Mouse (Mus musculus): ENCODE measurements at regions not wholly inside any gene's neighbourhood (a gene's known extent, or its start where the extent isn't known, plus 50 kb on each side); places are given as distances from the start of the nearest gene placed in this dataset.

DNA sequence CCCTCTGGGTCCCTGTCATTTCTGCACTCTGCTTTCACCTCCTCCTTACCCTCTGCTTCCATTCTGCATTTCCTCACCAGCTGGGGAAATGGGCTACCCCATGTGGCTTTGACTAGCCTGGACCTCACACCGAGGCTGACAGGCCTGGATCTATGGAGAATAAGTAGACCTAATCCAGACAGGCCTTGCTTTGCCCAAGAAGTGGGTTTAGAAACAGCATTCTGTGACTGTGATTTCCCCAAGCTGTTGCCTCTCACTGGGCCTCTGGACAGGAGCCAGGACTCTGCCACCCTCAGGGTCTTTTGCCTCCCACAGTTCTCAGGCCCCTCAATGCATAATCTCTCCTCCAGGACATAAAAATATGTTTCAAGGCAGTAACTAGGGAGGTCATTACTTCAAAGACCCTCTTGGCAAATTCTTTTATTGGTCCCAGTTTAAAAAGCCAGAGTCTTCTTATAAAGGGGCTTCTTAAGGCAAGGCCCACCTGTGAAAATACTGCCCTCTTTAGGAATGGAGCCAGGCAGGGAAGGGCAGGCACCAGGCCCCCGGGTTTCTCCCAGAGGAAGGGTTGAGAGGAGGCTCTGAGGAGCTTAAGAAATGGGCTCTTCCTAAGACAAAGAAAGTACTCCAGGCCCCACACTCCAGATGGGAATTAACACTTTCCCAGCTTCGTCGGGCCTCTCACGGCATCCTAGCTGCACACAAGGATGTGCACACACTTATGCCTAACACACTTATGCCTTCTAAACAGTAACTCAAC lies 151.8 kb downstream of the Cyp26b1 start:
- no peak for DNase-seq
- intact Hi-C loops (cut with DNase I) = no loop called here

DNA sequence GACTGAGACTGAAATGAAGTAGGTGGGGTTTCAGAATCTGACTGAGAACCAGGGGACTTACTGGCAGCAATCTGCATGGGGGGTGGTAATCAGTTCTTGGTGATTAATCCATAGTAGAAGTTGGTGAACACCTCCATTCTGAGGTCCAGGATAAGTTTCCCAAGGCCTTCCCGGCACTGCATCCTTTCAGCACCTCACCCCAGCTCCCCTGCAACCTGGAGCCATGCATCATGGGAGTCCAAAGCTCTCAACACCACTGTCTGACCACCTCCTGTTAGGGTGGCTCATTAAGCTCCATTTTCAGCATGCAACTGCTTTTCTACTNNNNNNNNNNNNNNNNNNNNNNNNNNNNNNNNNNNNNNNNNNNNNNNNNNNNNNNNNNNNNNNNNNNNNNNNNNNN lies 157.0 kb downstream of the Cyp26b1 start:
- intact Hi-C loops (cut with DNase I) = no loop called here
- DNase-seq = no peak

DNA sequence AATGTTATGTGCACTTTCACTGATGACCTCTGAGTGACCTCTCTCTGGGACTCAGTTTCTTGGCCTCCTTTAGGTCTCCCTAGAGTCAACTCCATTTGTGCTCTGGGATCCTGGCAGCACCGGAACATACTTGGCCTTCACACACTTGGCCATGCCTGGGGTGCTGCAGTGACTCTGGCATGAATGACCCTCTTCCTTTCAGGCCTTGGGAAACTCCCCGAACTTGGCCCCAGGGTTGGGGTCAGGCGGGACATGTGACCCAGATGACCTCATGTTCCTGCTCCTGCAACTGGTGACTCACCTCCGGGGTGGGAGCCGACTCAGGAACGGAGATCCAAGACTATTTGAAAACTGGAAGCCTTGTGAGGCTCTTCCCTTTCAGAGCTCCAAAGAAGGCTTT lies 159.2 kb downstream of the Cyp26b1 start:
- intact Hi-C loops (cut with DNase I) = no loop called here
- DNase-seq = peak in 1 of 2 experiments; percentile 16

DNA sequence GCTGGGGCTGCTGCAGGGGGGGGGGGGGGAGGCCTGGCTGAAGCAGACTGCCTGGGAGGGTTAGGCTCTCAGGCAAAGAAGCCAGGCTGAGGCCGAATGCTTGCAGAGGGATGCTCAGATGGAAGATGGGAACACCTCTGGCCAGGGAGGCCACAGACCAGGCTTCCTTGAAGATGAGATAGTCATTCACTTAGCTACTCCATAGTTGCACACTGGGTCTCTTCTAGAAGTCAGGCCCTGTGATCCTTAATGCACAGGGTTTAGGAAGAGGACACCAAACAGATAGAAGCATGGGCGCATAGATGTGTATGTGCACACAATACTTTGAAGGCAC lies 162.1 kb downstream of the Cyp26b1 start:
- no peak for DNase-seq
- intact Hi-C loops (cut with DNase I) = no loop called here

DNA sequence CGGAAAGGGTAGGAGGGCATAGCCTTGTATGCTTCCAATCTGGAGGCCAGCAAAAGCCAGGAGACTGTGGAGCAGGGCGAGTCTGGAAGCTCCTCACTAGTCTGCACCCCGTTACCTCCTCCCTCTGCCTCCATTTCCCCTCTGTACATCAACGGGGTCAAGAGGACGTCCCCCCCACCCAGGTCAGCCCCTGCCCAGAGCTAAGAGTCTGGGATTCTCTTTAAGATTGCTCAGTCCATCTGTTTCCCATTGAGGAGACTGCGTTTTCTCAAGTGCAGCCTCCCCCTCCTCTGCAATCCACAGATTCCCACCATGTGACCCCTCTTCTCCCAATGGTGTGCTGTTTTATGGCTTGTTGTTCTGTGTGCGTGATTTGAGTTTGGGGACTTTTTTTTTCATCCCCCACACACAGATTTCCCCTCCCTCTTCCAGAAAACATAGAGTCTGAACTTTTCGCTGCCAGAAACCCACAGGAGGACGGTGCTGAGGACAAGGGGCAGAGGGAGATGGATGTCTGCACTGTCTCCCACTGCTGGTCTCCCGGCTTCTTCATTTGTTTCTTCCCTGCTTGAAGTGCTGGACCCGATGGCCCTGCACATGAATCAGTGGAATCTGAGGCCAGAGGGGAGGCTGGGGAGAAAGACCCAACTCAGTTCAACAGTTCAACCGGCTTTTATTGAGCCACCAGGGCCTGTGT lies 162.6 kb downstream of the Cyp26b1 start:
- intact Hi-C loops (cut with DNase I) = no loop called here
- DNase-seq = no peak

DNA sequence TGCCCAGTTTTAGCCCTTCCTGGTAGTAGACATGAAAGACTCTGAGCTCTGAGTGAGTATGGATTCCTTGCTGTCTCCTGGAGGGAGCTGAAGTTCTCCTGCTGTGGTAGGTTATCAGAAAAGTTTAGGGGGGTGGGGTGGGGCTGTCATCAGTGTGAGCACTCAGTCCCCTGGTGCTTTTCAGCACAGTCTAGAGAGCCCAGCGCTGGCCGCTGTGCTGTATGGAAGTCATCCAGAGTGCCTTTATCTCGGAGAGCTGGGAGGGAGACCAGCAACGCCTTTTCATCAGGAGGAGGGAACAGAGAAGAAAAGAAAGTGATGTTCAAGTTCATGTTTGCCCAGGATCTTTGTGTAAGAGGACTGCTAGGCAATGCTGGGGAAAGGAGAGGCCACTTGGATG lies 163.6 kb downstream of the Cyp26b1 start:
- DNase-seq = peak; percentile 25 to 39
- intact Hi-C loops (cut with DNase I) = no loop called here

DNA sequence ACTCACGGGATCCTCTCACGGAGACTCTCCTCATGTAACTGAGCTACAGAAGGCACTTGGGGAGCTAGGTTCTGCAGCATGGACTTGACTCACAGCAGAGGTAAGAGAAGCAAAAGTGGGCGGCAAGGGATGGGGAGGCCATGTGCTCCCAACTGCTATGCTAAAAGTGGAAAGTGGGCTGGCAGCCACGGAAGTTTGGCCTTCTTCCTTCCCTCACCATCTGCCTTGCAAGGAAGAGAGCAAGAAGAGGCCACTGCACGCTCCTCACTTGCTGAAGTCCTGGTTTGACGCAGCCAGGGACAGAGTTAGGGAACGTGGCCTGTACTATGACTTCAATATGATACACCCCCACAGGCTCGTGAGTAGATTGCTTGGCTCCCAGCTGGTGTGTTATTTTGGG lies 164.5 kb downstream of the Cyp26b1 start:
- DNase-seq = peak in 1 of 2 experiments; percentile 26
- intact Hi-C loops (cut with DNase I) = no loop called here

DNA sequence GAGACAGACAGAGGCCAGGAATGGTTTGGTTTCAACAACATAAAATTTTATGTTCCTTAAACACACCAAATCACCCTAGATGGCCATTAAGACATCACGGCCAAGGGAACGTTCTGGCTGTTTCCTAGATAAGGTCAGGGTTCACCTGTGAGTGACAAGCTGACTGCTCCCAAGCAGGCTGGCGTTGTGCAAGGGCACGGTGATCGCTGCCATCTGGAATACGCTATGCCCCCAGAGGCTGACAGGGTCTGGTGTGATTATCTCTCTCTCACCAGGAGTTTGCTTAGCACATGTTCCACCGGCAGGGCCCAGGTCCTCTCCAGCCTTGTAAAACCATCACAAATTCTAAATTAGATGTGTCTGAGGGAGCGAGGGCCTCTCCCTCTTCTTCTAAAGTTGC lies 167.0 kb downstream of the Cyp26b1 start:
- intact Hi-C loops (cut with DNase I) = no loop called here
- no peak for DNase-seq

DNA sequence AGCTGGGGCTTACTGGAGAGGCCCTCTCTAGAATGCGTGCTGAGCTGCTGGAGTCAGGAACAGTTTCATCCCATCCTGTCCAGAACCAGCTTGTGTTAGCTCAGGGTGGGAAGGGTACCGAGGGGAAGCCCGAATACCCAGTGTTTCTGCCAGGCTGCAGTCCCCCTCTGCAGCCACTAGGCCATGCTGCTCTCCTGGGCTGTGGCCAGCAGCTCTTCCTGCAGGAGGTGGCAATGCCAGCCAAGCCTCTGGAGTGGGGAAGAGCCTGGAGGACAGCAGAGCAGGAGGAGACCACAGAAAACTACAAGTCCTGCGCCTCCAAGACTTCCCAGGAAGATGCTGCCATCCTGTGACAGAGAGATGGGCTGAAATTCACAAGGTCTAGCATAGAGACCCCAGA lies 167.9 kb downstream of the Cyp26b1 start:
- peak; percentile 31 to 60 for DNase-seq
- intact Hi-C loops (cut with DNase I) = no loop called here

DNA sequence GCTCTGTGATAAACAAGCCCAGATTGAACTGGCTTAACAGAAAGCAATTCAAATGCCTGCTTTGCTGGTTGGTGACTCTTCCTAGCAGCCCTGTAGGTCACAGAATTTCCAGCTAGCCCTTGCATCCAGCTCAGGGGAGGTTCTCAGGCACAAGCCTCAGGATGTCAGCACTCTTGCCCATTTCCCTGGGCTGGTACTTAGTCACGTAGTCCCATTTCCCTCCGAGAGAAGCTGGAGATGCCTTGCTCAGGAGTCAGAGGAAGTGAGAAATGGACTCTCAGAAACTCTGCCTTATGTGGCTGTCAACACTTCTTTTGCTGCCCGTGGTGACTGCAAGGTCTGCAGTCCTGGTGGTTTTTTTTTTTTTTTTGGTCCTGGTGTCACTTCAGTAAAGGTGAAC lies 170.8 kb downstream of the Cyp26b1 start:
- intact Hi-C loops (cut with DNase I) = no loop called here

DNA sequence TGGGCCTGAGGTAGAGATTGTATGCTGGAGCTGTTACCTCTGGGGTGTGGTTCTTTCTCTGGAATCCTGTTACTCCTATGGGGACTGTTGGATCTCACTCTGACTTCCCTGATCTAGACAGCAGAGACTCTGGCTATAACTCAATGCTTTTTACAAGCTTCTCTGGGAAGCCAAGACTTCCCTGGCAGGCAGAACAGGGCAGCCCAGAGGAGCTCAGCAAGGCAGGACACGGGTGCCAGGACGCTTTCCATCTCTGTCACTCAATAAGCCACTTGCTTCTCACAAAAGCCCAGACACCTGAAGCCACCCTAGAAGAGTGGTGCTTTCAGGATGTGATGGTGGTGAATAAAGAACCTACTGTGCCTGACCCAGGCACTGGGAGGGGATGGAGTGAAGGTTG lies 174.0 kb downstream of the Cyp26b1 start:
- intact Hi-C loops (cut with DNase I) = no loop called here
- no peak for DNase-seq

More for the DNA sequence above, 170.8 kb downstream of the Cyp26b1 start:
- DNase-seq = no peak

DNA sequence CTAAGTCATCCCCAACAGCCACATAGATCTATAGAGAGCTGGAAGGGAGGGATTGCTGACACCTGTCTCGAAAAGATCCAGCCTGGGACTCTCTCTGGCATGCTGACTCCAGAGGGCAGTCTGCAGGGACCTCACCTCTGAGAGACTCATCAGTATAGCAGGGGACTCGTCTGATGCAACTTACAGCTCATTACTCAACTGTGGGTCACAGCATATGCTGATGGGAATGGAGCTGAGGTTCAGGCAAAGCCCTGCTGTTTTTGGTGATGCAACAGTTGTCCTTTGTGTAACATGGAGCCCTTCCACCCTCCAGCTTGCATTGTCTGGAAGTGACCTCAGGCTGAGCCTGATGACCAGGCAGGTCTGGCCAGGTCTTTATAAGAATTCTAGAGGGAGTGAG lies 174.4 kb downstream of the Cyp26b1 start:
- intact Hi-C loops (cut with DNase I) = no loop called here
- no peak for DNase-seq

DNA sequence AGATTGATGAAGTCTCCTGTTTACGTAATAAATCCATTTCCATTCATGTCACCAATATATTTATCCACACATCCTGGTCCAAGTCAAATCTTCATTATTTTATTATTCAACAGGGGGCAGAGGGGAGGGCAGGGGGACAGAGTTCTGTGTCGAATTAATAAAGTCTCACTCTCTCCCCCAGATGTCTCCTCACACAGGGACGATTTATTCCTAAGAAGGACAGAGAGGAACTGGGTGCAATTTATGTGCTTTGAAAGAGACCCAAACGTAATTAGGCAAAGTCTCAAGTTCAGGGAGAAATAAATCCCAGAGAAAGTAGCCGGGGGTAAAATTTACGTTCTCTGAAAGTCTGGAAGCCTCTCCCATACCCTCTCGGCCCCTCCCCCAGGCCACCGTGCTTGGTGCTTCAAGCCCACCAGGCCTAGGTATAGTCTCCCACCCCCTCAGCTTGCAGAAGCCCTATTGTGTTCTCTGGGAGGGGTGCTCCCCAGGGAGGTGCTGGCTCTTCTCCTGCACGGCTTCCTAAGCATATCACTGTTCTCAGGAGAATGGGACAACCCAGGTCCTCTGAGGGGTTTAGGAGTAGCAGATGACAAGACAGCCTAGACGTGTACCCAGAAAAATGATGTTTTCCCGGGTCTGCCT lies 176.6 kb downstream of the Cyp26b1 start:
- DNase-seq = no peak
- intact Hi-C loops (cut with DNase I) = no loop called here

DNA sequence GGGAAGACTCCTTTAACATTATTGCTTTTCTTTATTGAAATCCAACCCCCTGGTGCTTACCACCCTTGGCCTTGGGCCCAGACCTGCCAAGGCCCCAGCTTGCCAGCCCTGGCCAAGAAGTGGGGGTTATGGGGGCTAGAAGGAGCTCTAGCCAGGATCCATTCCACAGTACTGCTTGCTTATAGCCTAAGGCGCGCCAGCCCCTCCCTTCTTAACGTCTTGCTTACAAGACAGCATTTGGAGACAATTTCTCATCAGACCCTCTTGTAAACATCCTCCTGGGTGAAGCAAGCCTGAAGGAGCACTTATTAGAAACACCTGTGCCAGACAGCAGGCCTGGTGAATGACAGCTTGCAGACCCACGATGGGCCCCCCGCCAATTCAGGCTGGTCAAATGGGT lies 179.3 kb downstream of the Cyp26b1 start:
- DNase-seq = no peak
- intact Hi-C loops (cut with DNase I) = no loop called here

DNA sequence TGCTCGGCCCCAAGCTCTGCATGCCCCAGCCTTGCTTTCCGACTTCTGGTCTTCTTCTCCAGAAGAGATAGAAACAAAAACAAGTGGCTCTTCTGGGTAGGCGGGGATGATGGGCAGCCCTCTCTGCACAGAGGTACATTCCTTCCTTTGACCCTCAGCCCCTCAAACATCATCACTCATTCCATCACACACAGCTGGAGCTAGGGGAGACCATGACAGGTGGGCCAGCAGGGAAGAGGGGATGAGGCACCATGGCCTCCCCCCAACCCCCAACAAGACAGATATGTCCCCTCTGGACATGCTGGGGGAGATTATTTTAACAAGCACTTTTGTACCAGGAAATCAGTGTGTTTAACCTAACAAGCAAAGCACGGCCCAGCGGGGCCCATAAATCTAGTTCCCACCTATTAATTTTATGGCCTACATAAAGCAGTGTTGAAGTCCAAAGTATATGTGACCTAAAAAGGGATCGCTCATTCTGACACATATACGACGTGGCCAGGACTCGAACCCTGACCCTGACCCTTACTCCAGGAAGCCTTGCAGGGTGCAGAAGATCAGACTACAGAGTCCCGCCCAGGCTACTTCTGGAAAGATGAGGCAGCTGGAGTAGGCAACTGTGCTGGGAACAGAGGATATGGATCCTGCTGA lies 183.7 kb downstream of the Cyp26b1 start:
- no peak for DNase-seq
- intact Hi-C loops (cut with DNase I) = loop anchor here (10.0 kb wide), 1 partner anchor 605 kb away; no protein-coding TSS in a partner anchor

DNA sequence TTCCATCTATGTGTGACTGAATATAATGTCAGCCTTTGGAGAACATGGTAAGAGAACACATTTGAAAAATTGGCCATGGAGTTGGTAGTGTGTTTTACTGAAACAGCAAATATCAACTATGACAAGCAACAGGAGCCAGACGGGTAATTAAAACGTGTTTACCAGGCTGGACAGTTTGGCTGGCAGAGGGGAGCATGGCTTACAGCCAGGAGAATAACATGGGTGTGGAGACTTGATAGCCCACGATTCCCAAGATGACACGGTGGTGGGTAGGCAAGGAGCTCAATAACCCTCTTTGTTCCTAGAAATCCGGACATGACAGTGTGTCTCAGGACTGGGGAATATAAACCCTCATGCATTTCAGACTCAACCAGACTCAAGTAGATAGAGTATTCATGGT lies 185.2 kb downstream of the Cyp26b1 start:
- intact Hi-C loops (cut with DNase I) = loop anchor here (1.0 to 10.0 kb wide), 3 partner anchors 64 to 606 kb away; no protein-coding TSS in a partner anchor
- no peak for DNase-seq

DNA sequence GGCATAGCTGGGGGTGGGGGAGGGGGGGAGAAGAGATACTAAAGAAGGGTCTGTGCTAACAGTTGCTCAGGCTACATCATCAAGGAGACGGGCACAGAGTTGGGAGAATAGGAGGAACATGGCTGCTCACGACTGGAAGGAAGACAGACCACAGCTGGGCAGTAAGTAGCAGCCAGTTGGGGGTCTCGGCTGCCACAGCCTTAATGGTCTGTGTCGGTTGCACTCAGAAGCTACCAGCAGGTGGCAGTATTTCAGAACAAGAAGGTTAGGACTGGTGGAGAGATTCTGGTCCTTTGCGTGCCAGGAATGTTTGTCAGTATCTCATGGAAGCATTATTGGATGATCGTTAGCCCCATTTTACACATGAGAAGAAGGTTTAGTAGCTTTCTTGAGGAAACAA lies 185.9 kb downstream of the Cyp26b1 start:
- intact Hi-C loops (cut with DNase I) = loop anchor here (1.0 to 10.0 kb wide), 5 partner anchors 65 to 607 kb away; no protein-coding TSS in a partner anchor
- DNase-seq = peak; percentile 47 to 80

DNA sequence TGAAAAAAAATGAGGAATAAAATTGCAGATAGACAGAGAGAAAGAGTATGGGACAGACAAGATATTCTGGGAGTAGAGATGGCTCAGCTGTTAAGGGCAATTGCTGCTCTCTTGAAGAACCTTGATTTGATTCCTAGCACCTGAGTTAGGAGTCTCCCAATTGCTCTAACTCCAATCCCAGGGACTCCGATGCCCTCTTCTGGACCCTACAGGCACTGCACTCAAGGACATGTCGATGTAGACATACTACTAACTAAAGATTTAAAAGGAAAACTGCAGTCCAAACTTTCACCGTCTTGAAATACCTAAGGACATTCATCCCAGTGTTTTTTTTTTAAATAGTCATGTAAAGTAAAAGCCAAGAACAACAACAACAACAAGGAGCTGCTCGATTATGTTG lies 189.0 kb downstream of the Cyp26b1 start:
- intact Hi-C loops (cut with DNase I) = loop anchor here (10.0 kb wide), 1 partner anchor 610 kb away; no protein-coding TSS in a partner anchor
- peak in 1 of 2 experiments; percentile 18 for DNase-seq

DNA sequence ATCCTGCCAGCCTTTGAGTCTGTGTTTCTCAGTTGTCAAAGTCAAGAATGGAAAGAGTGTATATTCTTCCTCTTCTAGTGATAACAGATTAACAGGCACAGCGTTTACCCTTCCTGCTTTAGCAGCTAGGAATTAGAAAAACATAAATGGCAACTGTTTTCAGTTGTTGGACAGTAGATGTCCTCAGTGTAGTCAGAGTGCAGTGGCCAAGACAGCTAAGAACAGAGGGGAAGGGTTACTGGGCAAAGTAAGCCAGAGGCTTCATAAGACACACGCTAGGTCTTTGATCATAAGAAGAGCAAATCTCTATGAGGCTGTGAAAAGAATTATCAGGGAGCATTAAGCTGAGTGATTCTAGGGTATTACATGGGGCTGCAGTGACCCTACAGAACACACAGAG lies 191.3 kb downstream of the Cyp26b1 start:
- intact Hi-C loops (cut with DNase I) = loop anchor here (10.0 kb wide), 1 partner anchor 612 kb away; no protein-coding TSS in a partner anchor
- DNase-seq = no peak

DNA sequence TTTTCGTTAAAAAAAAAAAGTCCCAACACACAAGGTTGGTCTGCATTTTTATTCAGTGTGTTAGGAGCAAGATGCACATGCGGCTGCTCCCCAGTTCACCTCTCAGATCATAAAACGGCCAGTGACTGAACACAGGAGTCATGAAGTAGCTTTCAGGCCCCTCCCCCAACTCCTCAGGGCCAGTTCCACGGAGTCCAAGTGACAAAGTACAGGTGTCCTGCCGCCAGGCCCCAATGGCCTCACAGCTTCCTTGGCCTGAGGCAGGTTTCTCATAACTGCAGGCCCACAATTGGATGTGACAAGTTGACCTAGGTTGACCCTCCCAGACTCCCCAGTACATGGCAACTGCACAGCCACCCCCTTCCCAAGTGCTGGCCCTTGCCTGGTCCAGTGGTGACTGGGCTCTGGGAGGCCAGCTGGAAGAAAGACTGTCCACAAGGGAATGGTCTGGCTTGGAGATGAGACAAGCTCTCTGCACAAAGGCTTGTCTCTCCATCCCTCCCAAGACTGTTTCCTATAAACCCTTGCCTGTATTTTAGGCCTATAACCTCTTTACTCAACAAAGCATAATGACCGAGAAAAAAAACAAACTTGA lies 199.1 kb downstream of the Cyp26b1 start:
- intact Hi-C loops (cut with DNase I) = no loop called here

More for the DNA sequence above, 199.1 kb downstream of the Cyp26b1 start:
- DNase-seq = no peak

Data from heart, postnatal 14 days (tissue).